Mouse (Mus musculus): ENCODE measurements around the gene Apold1.

DNA sequence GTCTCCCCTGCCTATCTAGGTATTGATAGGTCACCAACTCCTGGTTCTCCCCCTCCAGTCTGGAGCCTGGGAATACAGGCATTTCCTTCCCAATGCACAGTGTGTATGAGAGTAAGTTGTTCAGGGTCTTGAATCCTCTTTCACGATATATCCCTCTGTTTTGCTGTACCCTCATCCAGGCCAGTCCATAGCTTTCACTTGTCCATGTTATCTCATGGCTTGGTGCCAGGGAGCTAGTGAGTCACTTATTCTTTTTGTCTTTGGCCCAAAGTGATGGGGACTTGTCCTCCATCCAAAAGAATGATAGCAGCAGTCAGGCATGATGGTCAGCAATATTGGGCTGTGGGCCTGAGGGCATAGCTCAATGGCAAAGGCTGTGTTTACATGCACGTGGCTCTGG lies 45.2 kb downstream of the Apold1 start:
- TF ChIP-seq CTCF (IDR thresholded peaks at IDR 0.05 in 2 of 3, conservative IDR thresholded peaks at IDR 0.05 in 1 of 3; ENCODE audit: control insufficient read depth in 1 of 3, insufficient read depth in 1 of 3, low read depth in 2 of 3, low read length in 3 of 3, poor library complexity in 1 of 3, severe bottlenecking in 1 of 3) (no peak), NELFE (IDR thresholded peaks at IDR 0.05; ENCODE audit: low read depth, low read length) (no peak), ELF1 (IDR thresholded peaks at IDR 0.05; ENCODE audit: low read depth, low read length) (no peak), POLR2A (IDR thresholded peaks at IDR 0.05; ENCODE audit: control insufficient read depth in 1 of 2, insufficient read depth in 1 of 2, low read depth in 1 of 2, low read length in 2 of 2, poor library complexity in 1 of 2) (no peak), SMC3 (IDR thresholded peaks at IDR 0.05; ENCODE audit: low read depth, low read length) (no peak), ZKSCAN1 (IDR thresholded peaks at IDR 0.05; ENCODE audit: low read depth, low read length) (no peak), ETS1 (IDR thresholded peaks at IDR 0.05; ENCODE audit: low read depth, low read length) (no peak), MEF2A (IDR thresholded peaks at IDR 0.05; ENCODE audit: extremely low read depth, insufficient replicate concordance, low read depth, low read length, poor library complexity, severe bottlenecking) (no peak), ZMIZ1 (IDR thresholded peaks at IDR 0.05; ENCODE audit: low read depth, low read length) (no peak), GATA1 (IDR thresholded peaks at IDR 0.05; ENCODE audit: low read depth, low read length) (peak; percentile 36; the same call in 1 of the 2 replicates), MYC (IDR thresholded peaks at IDR 0.05; ENCODE audit: low read depth, low read length) (no peak), HCFC1 (IDR thresholded peaks at IDR 0.05; ENCODE audit: low read depth, low read length) (no peak)
